Mouse (Mus musculus) heart, postnatal 0 days (tissue): ENCODE results near the gene Pex14.

Experiments
- CTCF ChIP-seq: IDR thresholded peaks from 2 replicates; pipeline ENCODE4 v1.5.1; 2016; ENCODE audit warnings: antibody characterized with exemption, control low read depth, low read depth
- EP300 ChIP-seq: IDR thresholded peaks from 2 replicates; pipeline ENCODE4 v1.6.1; 2016; ENCODE audit warnings: antibody characterized with exemption, low read depth

DNA sequence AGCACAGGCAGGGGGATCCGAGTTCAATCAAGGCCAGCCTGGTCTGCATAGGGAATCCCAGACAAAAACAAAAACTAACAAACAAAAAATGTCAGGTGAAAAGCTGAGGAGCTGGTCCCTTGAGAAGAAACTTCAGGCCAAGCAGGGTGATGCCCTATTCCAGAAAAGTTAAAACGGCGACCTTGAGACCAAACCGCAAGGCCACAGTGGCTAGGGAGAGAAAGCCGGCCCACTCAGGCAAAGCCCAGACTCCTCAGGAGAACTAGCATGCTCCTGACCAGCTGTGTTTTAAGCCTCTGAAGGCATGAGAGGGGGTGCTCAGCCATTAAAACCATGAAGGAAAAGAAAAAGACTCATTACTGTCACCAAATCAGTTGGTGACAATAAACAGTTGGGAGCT is 14.3 kb downstream of the Pex14 start:
- TF ChIP-seq EP300 (no peak), CTCF (no peak)
